Mouse (Mus musculus): ENCODE results near the gene Gpr155. TPM values are rescaled to one million over a fixed set of nuclear protein-coding genes. Genes with fewer than 3 reads are reported as not detected.
A peak's percentile ranks its signal among the peaks of the same experiment; 100 is the strongest.

The Gpr155 gene
- total RNA-seq, 4 experiments from 2014 or later, result 54.1 to 70.5 (median 58.2) TPM

DNA sequence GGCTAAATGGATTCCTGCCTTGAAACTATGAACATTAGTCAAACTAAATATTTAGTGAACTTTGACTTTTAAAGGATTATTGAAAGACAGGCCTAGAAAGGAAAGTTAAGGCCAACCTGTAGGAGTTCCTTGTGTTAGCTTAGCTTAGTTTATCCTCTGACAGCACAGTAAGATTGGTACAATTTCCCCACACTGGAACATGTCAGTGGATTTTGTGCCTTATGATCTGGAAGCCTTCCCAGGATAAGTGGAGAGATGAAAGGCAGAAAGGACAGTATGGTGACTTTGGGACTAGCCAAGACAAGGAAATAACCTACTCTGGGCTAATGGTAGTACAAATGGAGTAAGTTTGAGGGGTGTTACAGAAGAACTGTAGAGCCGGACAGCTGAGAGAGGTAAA, 1.4 kb upstream of the Gpr155 start:
- no peak for DNase-seq (ENCODE audit: low spot score in 2 of 2)

DNA sequence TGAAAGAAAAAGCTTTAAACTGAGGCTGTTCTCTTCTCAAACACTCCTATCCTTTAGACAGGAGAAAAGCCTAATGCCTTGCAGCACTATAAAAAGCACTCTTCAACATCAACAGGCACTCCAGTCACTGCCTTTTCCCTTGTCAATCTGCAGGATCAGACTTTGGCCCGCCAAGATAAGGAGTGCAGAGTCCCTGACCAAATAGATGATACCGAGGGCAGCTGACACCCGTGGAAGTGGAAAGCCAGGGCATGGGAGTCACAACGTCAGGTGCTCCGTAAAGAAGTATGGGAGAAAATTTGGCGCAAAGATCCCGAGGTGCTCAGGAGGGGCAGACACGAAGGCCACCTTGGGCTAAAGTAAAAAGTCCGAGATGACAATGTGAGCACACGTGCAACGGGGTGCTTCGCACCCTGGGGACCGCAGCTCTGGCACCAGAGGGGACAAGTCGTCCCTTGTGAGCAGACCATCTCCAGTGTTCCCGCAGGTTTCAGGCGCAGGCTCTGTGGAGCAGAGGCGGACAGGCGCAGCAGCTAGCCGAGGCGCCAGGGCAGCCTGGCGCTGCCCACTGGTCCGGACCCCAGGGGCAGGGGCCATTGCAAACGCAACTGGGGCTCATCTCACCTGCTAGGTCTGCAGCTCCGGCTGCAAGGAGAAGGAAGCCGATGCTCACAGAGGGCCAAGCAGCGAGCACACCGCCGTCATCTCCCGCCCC, 574 bp downstream of the Gpr155 start:
- peak in 1 of 2 experiments; percentile 28 for DNase-seq (ENCODE audit: low spot score in 2 of 2)

DNA sequence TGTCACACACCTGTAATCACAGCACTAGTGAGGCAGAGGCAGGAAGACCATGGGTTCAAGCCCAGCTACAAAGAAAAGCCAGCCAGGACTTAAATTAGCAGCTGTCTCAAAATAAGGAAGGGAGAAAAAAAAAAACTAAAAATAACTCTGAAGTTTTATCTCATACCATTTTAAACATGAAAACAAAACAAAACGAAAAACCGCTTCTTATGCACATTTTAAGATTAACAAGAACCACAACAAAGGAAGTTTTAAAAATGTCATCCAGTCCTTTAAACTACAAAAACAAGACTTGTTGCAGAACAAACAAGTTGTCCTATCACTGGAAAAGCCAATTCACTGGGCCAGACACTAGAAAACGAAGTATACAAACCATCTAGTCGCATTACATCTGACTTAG, 1.2 kb downstream of the Gpr155 start:
- no peak for DNase-seq (ENCODE audit: low spot score in 2 of 2)

DNA sequence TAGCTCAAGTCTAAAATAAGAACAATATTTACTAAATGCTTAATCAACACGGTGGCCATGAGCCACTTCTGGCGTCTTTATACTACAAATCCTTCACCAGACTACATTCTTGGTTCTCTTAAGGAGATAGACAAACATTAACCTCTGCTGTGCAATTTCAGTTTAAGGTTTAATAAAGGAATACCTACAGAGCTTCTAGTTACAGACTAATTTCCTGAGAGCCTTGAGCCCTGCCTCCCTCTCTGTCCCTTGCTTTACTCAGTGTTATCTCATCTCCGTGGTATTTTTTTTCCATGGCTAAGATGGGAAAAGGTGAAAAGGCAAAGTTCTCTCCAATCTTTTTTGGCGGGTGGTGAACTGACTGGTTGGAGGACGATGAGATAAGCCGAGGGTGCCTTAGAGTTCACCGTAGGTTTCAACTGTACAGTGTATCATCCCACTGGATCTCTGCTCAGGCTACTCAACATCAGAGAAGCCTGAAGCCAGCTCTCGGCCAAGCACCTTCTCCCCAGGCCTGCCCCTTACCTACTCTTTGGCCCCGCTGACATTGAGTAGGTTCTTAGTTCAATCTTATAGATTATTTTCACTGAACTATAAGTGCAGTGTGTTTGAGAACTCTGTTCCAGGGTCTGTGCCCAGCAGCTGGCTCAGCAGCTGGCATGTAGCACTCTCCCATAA, 5.9 kb downstream of the Gpr155 start:
- no peak for DNase-seq (ENCODE audit: low spot score in 2 of 2)

DNA sequence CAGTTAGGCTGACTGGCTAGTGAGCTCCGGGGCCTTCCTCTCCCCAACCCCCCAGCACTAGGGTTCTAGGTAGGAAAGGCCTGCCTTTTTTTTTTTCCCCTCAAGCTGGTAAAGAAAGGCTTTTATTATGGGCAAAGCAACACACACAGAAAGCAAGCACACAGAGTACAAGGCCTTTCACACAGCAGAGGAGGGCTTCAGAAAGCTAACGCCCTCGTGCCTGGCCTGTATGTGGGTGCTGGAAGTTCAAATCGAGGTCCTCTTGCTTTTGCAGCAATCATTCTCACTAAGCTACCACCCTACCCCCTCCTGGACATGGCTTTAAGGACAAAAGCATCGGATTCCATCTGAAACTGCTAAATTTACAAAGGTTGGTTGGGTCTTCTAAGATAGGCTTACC, 6.7 kb downstream of the Gpr155 start:
- DNase-seq (ENCODE audit: low spot score in 2 of 2), result no peak

DNA sequence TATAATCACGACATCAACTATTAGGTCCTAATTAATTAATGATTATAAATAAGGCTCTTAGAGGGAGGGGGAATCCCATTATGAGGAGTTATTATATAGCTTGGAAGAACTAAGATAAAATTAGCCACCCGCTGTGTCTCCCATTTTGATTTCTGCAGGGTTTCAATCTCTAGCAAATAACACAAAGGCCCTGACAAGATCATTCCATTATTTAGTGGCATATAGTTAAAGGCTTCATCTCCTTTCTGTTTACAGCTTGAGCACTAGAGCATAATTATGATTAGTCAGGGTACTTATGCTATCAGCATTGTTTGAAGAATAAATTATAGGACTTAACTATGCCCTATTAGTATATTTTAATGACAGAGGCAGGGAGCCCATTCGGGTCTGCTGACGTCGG, 8.0 kb downstream of the Gpr155 start:
- DNase-seq (ENCODE audit: low spot score in 2 of 2), result no peak

DNA sequence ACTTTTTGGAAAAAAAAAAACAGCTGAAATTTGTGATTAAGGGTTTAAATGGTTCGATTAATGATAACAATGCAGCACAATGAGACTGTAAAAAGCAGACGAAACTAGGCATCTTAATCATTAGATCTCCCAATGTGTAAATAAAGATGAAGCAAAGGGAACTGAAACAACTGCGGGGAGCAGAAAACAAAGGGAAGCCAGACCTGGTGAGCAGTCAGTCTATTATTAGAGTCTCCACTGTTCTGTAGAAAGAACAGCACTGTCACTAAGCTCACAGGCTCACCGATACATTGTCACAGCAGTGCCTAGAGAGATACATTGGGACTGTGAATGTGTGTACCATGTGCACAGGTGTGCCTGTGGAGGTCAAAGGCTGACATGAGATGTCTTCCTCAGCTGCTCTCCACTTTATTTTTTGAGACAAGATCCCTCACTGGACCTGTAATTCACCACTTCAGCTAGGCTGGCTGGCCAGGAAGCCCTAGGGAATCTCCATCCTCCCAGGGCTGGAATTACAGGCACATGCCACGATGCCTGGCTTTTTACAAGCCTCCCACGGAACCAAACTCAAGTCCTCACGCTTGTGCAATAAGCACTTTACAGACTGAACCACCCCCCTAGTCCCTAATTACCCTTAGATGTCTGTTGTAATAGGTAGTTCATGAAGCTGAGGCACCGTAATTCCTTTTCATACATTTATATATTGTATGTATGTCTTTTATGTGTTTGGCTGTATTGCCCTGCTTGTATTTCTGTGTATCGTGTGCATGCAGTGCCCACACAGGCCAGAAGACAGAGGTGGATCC, 14.6 kb downstream of the Gpr155 start:
- DNase-seq (ENCODE audit: low spot score in 2 of 2), result no peak

DNA sequence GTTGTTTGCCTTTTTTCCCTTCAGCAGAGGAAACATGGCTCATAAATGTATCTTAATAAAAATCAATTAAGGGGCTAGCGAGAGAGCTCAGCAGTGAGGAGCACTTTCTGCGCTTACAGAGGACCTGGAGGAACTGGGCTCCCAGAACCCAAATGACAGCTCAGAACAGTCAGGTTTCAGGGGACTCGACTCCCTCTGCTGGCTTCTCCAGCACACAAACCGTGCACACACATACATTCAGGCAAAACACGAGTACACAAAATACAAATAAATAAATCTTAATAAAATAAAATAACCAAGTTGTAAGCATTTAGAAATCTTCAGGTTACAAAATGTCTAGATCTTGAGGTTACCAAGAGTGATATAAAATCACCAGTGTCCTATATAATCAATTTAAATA, 22.9 kb downstream of the Gpr155 start:
- no peak for DNase-seq (ENCODE audit: low spot score in 2 of 2)

DNA sequence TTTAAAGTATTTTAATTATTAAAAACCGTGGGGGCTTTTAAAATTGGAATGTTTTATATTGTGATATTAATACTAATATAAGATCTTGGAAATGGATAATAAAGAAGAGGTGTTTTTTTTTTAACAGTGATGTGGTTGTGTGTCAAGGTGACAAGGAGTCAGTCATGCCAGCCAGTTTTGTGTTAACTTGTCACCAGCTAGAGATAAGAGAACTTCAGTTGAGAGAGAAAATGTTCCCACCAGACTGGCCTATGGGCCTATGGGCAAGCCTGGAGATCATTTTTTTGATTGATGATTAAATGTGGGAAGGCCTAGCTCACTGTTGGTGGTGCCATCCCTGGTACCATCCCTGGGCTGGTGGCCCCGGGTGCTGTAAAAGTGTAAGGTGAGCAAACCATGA, 25.8 kb downstream of the Gpr155 start:
- no peak for DNase-seq (ENCODE audit: low spot score in 2 of 2)

DNA sequence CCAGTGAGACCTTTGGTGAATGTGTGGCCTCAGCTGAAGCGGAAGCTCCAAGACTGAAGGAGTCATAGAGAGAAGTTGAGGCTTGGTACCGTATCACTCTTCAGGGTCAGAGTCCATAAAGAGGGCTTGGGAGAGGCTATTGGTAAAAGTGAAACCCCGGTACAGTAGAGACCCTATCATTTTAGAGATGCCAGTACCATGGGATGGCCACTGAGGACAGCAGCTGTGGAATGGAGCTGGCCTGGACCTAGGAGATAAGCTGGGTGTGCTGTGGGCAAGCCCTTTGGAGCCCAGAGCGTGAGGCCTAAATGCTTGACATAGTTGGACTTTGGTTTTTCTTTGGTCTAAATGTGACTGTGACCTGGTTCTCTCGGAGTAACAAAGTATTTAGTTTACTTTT, 26.4 kb downstream of the Gpr155 start:
- DNase-seq (ENCODE audit: low spot score in 2 of 2), result no peak

DNA sequence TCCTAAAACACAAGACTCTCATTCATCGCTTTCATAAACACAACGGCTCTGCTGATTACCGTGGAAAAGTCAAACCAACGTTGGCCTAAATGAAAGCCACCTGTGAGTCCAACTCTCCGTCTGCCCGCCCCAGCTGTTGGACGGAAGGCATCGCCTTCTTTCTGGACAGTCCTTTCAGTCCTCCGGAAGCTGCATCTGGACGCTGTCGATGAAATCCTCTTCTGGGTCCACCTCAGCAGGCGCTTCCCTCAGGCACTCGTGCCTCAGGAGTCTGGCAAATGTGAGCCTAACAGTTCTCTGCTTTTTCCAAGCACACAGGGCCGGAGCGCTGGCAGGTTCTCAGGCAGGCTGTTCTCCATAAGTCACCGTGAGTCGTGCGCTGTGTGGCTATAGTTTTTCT, 29.4 kb downstream of the Gpr155 start:
- DNase-seq (ENCODE audit: low spot score in 2 of 2), result no peak

DNA sequence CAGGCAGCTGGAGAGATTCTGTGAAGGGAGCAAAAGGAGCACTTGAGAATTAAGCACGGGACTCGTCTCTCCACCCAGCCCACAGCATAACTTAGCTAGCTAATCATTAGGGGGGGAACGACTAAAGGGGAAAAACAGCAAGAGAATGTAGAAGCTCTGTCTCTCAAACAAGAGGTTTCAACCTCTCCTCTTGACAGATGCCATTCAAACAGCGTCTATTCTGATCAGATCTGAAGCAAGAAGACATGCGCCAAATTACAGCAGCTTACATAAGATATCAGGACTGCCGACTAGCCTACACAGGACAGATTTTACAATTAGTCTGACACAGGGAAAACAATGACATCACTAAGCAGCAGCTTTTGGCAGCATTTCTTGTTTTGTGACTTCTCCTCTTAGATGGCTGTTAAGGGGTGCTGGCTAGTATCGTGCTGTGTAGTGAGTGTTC, 34.4 kb downstream of the Gpr155 start:
- DNase-seq (ENCODE audit: low spot score in 2 of 2), result peak; percentile 54 to 63

DNA sequence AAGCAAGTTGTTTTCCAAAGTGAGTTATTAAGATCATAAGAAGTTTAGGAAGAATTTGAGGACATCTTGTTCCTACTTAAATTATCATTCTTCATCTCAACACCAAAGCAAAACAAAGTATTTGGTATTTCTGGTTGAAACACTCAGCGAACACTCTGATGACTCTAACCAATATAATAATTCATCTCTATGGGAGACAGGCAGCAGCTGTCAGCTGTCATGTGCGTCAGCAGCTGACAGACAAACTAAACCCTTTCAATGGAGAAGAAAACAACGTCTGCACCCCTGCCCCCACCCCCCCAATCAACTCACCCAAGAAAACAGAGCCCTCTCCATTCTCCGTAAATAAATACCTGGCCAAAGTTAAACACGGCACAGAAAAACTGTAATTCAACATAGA, 34.9 kb downstream of the Gpr155 start:
- DNase-seq (ENCODE audit: low spot score in 2 of 2), result peak in 1 of 2 experiments; percentile 50

DNA sequence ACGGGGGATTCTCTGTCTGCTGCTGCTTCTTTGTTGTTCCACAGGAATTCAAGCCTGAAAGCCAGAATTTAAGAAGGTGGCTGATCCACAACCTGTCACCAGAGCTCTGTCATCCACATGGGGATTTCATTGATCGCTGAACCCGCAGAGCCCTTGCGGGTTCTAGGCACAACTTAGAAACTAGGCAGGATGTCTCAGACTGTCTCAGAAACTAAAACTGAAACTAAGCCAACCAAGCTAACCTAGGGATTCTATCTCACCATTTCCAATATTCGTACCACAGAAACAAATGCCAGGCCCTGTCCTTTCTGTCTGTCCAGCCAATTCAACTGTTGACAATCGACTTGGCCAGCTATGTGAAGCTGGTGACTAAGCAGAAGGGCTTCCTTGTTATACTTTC, 38.2 kb downstream of the Gpr155 start:
- DNase-seq (ENCODE audit: low spot score in 2 of 2), result no peak

DNA sequence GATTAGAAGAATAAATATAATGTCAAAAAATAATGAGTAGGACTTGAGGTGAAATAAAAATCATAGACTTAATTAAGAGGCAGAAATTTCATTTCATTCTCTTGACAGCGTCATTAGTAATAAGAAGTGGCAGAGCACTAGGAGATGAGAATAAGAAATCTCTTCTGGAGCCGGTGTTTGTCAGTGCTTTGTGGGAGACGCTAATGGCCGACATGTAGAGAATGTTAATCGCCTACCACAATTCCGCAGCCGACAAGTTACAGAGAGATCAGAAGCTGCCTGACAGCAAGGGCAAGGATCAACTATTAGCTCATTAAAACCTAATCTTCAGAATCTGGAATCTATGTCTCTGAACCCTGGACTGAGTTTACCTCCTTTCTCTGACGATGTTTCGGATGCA, 38.6 kb downstream of the Gpr155 start:
- no peak for DNase-seq (ENCODE audit: low spot score in 2 of 2)

DNA sequence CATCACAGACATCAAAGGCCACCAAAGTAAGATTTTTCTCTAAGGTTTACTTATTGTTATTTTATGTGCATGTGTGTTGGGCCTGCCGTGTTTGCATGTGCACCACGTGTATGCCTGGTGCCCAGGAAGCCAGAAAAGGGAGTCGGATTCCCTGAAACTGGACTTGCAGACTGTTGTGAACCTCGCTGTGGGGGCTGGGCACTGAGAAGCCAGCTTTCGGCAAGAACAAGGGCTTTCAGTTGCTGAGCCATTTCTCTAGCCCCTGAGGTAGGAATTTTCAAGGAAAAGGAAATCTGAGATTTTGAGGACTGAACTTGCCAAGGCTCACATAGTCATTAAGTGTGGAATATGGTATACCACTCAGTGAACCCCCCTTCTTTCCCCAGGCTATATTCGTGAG, 39.2 kb downstream of the Gpr155 start:
- no peak for DNase-seq (ENCODE audit: low spot score in 2 of 2)

DNA sequence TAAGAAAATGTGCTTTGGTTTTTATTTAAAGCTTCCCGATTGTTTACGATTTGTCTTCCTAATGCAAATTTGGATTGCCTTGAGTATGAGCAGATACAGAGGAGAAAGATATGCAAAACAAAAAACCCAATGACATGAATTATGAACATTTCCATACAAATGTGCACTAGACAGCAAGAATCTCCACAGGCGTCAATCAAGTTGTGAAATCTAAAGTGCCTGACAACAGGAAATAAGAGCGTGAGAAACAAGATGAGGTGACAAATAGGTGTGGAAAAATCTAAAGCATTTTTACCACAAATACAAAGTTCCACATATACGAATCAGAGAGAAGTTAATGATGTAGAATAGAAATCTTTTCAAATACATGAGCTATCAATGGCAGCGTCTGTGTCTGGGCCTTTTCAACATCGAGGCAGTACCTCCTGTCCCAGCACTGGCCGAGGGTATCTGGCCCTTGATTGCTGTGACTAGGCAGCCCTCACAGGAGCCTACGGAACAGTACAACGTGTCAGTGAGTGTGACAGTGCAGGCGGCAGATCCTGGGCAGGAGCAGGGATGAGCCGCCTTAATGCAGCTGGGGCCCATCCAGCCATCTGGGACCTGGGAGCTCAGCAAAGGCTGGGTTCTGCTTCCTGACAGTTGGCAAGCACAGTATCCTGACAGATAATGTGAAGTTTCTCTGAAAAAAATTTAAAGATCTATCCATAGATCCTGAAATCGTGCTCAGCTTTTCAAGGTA, 39.9 kb downstream of the Gpr155 start:
- peak; percentile 78 to 79 for DNase-seq (ENCODE audit: low spot score in 2 of 2)

DNA sequence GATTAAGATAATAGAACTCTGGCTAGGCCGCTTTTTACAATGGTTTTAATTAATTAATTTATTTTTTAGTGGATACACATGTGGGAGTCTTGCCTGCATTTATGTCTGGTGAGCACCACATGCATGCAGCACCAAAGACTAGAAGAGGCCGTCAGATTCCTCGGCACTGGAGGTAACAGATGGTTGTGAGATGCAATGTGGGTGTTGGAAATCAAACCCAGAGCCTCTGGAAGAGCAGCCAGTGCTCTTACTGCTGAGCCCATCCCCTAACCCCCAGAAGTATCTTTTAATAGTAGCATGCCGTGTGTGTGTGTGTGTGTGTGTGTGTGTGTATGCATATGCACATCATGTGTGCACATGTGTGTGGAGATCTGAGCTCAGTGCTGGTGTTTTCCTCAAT, 41.2 kb downstream of the Gpr155 start:
- DNase-seq (ENCODE audit: low spot score in 2 of 2), result peak; percentile 44 to 50

DNA sequence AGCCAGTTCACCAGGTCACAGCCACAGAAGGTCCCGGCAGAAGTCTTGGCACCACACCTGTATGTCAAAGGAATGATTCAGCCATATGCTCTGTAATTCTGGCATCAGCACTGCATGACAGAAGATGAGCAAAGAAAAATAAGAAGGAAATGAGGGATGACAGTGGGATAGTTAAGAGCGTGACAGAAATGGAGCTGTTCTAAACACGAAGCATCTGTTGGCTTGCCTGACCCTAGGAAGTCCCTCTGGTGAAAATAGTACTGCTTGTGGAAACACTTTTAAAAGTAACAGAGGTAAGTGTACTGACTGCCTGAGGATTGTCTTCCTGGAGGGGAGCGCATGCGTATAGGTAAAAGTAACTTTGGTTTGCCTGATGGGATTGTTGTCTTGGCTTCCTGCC, 42.7 kb downstream of the Gpr155 start:
- no peak for DNase-seq (ENCODE audit: low spot score in 2 of 2)

DNA sequence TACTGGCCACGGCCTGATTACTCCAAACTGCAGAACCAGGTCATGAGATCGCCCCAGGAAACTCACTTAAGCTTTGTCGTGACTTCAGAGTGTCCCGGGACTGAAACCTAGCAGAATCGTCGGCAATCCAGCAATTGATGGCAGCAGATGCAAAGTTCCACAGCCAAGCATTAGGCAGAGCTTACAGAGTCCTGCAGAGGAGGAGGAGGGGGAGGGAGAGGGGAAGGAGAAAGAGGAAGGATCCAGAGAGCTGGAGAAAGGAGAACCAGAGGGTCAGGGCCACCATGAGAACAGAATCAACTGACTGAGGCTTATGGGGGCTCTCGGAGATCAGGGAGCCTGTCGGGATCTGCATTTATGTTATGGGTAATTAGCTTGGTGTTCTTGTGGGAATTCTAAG, 48.0 kb downstream of the Gpr155 start:
- no peak for DNase-seq (ENCODE audit: low spot score in 2 of 2)

DNA sequence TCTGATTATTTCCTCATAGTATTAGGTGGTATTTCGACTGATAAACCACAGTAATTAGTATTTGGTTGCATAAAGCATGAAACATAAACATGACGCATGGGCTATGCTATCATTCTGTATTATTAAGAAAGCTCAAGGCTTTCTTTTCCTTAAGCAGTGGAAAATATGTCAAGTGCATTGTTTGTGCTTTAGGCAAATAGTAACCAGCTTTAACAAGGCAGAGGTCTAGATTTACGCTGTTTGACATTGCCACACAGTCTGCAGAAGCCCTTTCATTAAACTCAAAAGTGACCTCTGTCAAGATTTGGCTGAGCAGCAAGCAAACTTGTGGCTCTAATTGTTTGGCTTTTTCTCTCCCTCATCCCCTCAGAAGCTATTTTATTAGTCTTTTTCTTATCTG, 50.4 kb downstream of the Gpr155 start:
- no peak for DNase-seq (ENCODE audit: low spot score in 2 of 2)

DNA sequence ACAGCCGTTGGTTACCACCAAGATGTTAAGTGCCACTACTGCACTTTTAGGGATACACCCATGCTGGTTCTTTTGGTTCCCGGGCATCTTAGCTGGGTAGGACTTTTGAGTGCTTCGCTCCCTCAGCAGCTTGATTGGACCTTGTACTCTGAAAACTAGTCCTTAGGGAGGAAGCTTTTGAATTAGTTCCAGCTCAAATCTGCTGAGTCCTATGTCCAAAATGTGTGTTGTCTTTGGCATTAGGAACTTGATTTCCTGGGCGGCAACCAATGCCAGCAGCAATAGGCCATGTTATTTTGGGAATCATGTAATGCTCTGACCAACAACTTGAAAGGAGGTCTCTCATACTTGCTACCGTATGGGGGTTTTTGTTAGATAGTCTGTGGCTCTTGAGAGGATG, 60.5 kb downstream of the Gpr155 start:
- DNase-seq (ENCODE audit: low spot score in 2 of 2), result no peak
